Mouse (Mus musculus): ENCODE data around the gene H2-Eb1. TPM values are rescaled to one million over a fixed set of nuclear protein-coding genes. Genes with fewer than 3 reads are reported as not detected.

The H2-Eb1 gene
- total RNA-seq, 2 experiments from 2014 or later: 3.9 to 5.5 TPM

GRCm38 (mm10) chr17:34316697-34317096 lies 11.0 kb downstream of the H2-Eb1 start:
- no peak for DNase-seq

- no peak for DNase-seq
Observed at GRCm38 (mm10) chr17:34317275-34317674, 11.6 kb downstream of the H2-Eb1 start.

- no peak for DNase-seq
Observed at GRCm38 (mm10) chr17:34325436-34325835, 19.8 kb downstream of the H2-Eb1 start, which contains the start of gene H2-Eb2. Gene H2-Eb2, plus strand, starts transcription at chr17:34325665.

- no peak for DNase-seq
Observed at GRCm38 (mm10) chr17:34326373-34326772, 20.7 kb downstream of the H2-Eb1 start.

GRCm38 (mm10) chr17:34329807-34330206 lies 24.1 kb downstream of the H2-Eb1 start:
- DNase-seq: no peak

GRCm38 (mm10) chr17:34331200-34331599 lies 25.5 kb downstream of the H2-Eb1 start:
- DNase-seq: no peak

GRCm38 (mm10) chr17:34340619-34341402 lies 35.1 kb downstream of the H2-Eb1 start:
- no peak for DNase-seq

- DNase-seq: no peak
Observed at GRCm38 (mm10) chr17:34344882-34345281, 39.2 kb downstream of the H2-Eb1 start.

- no peak for DNase-seq
Observed at GRCm38 (mm10) chr17:34345486-34345885, 39.8 kb downstream of the H2-Eb1 start.

GRCm38 (mm10) chr17:34346041-34346440 lies 40.4 kb downstream of the H2-Eb1 start:
- no peak for DNase-seq

GRCm38 (mm10) chr17:34347606-34348308 lies 42.1 kb downstream of the H2-Eb1 start:
- no peak for DNase-seq

- no peak for DNase-seq
Observed at GRCm38 (mm10) chr17:34349429-34349828, 43.8 kb downstream of the H2-Eb1 start.

GRCm38 (mm10) chr17:34354539-34354938 lies 48.9 kb downstream of the H2-Eb1 start, which contains the start of gene Btnl2:
Gene Btnl2, plus strand, starts transcription at chr17:34354822.
- no peak for DNase-seq

GRCm38 (mm10) chr17:34354940-34355339 lies 49.3 kb downstream of the H2-Eb1 start:
- DNase-seq: no peak

GRCm38 (mm10) chr17:34362954-34363546 lies 57.4 kb downstream of the H2-Eb1 start:
- no peak for DNase-seq

- no peak for DNase-seq
Observed at GRCm38 (mm10) chr17:34363676-34364310, 58.1 kb downstream of the H2-Eb1 start.

- no peak for DNase-seq
Observed at GRCm38 (mm10) chr17:34365031-34365430, 59.4 kb downstream of the H2-Eb1 start.

Other genes starting within 250 kb of the H2-Eb1 start
- not detected for gene H2-Oa, start 213.5 kb upstream of the H2-Eb1 start, total RNA-seq (2021)
- gene H2-DMa, start 186.3 kb upstream of the H2-Eb1 start, total RNA-seq (2021): 1 to 10 TPM; 2.8 to 3.1 TPM
- 10 to 100 TPM; 66.7 to 69.1 TPM for gene Brd2, start 183.2 kb upstream of the H2-Eb1 start, total RNA-seq (2021)
- gene H2-DMb2, start 162.6 kb upstream of the H2-Eb1 start, total RNA-seq (2021): under 1 TPM; 0.28 to 0.67 TPM
- gene H2-DMb1, start 152.8 kb upstream of the H2-Eb1 start, total RNA-seq (2021): 1 to 10 TPM in 1 of 2 experiments, under 1 TPM in 1; 0.43 to 1.2 TPM
- 1 to 10 TPM; 1.4 to 1.5 TPM for gene Tap1, start 118.3 kb upstream of the H2-Eb1 start, total RNA-seq (2021)
- 1 to 10 TPM; 1.3 to 3.1 TPM for gene Psmb9, start 118.1 kb upstream of the H2-Eb1 start, total RNA-seq (2021)
- gene Psmb8, start 108.1 kb upstream of the H2-Eb1 start, total RNA-seq (2021): 1 to 10 TPM; 2.9 to 4.8 TPM
- gene Tap2, start 102.3 kb upstream of the H2-Eb1 start, total RNA-seq (2021): 1 to 10 TPM; 4.3 to 5.1 TPM
- under 1 TPM in 1 of 2 experiments, not detected in 1; 0.13 TPM for gene H2-Ob, start 67.0 kb upstream of the H2-Eb1 start, total RNA-seq (2021)
- gene H2-Ab1, start 48.2 kb upstream of the H2-Eb1 start, total RNA-seq (2021): 1 to 10 TPM; 2.7 to 3.3 TPM
- 1 to 10 TPM; 4.4 to 4.5 TPM for gene H2-Aa, start 18.0 kb upstream of the H2-Eb1 start, total RNA-seq (2021)
- not detected for gene H2-Eb2, start 19.8 kb downstream of the H2-Eb1 start, total RNA-seq (2021)
- under 1 TPM; 0.31 to 0.43 TPM for gene Btnl2, start 49.0 kb downstream of the H2-Eb1 start, total RNA-seq (2021)
- not detected for gene Btnl1, start 71.3 kb downstream of the H2-Eb1 start, total RNA-seq (2021)
- gene BC051142, start 93.0 kb downstream of the H2-Eb1 start, total RNA-seq (2021): not detected
- gene Btnl4, start 171.5 kb downstream of the H2-Eb1 start, total RNA-seq (2021): not detected
- not detected for gene Btnl6, start 211.5 kb downstream of the H2-Eb1 start, total RNA-seq (2021)